Mouse (Mus musculus): ENCODE measurements around the gene Secisbp2. TPM values are rescaled to one million over a fixed set of nuclear protein-coding genes. Genes with fewer than 3 reads are reported as not detected.

The Secisbp2 gene
- polyA plus RNA-seq, 1 experiment from 2014 or later: 29.5 TPM

GRCm38 (mm10) chr13:51685290-51685966 lies 33.9 kb downstream of the Secisbp2 start:
- no peak overlapping the region for H3K4me3 ChIP-seq (ENCODE audit: low read depth, low read length)
- H3K27me3 ChIP-seq (replicated peaks; ENCODE audit: control insufficient read depth, insufficient read depth, low read length): no peaks in the 10 kb centered on the region
- no peaks in the 10 kb centered on the region for H3K4me1 ChIP-seq (ENCODE audit: control insufficient read depth, insufficient read depth, low read length)
- no peak for DNase-seq (ENCODE audit: low spot score)
- H3K9ac ChIP-seq (ENCODE audit: low read length): no peak overlapping the region
- no peak for ATAC-seq
- H3K4me2 ChIP-seq (ENCODE audit: low read length): no peak overlapping the region
- no peaks in the 10 kb centered on the region for H3K9me3 ChIP-seq (replicated peaks; ENCODE audit: control insufficient read depth, low read length)
- H3K27ac ChIP-seq (ENCODE audit: low read depth, low read length): no peak overlapping the region
- H3K36me3 ChIP-seq (ENCODE audit: control insufficient read depth, insufficient read depth, low read length): peaks cover 79% of the 10 kb centered on the region
- WGBS: 91% methylated on average over 7 of the region's 7 CpGs

GRCm38 (mm10) chr13:51686966-51687365 lies 35.5 kb downstream of the Secisbp2 start:
- Histone ChIP-seq H3K4me2 (ENCODE audit: low read length) (no peak overlapping the region), H3K27me3 (replicated peaks; ENCODE audit: control insufficient read depth, insufficient read depth, low read length) (no peaks in the 10 kb centered on the region), H3K9ac (ENCODE audit: low read length) (no peak overlapping the region), H3K27ac (ENCODE audit: low read depth, low read length) (no peak overlapping the region), H3K36me3 (ENCODE audit: control insufficient read depth, insufficient read depth, low read length) (peaks cover 66% of the 10 kb centered on the region), H3K4me1 (ENCODE audit: control insufficient read depth, insufficient read depth, low read length) (no peaks in the 10 kb centered on the region), H3K4me3 (ENCODE audit: low read depth, low read length) (no peak overlapping the region), H3K9me3 (replicated peaks; ENCODE audit: control insufficient read depth, low read length) (no peaks in the 10 kb centered on the region)
- DNase-seq (ENCODE audit: low spot score) (no peak), ATAC-seq (no peak)
- 94% methylated on average over 5 of the region's 5 CpGs for WGBS

DNA sequence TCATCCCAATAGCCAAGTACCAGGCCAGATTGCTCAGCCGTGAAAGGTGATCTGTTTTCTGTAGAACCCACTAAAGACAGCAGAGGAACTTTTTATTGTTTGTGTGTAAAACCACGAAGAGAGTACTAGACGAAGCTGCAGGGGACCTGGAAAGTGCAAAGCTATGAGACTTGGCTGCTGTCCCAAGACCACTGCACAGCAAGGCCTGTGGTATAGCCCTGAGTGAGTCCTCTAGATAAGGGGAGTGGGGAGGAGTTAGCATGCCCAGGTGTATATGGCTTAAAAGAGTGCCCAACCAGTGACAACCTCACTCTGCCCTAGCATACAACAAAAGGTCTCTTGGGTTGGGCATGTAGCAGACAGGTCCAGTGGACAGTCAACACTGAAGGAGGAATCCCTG lies 37.2 kb downstream of the Secisbp2 start:
- Histone ChIP-seq H3K36me3 (ENCODE audit: control insufficient read depth, insufficient read depth, low read length) (peaks cover 50% of the 10 kb centered on the region), H3K27ac (ENCODE audit: low read depth, low read length) (no peak overlapping the region), H3K9me3 (replicated peaks; ENCODE audit: control insufficient read depth, low read length) (no peaks in the 10 kb centered on the region), H3K4me2 (ENCODE audit: low read length) (no peak overlapping the region), H3K4me1 (ENCODE audit: control insufficient read depth, insufficient read depth, low read length) (no peaks in the 10 kb centered on the region), H3K4me3 (ENCODE audit: low read depth, low read length) (no peak overlapping the region), H3K27me3 (replicated peaks; ENCODE audit: control insufficient read depth, insufficient read depth, low read length) (no peaks in the 10 kb centered on the region), H3K9ac (ENCODE audit: low read length) (no peak overlapping the region)
- no peak for ATAC-seq
- 69% methylated on average over 3 of the region's 3 CpGs for WGBS
- DNase-seq (ENCODE audit: low spot score): no peak

DNA sequence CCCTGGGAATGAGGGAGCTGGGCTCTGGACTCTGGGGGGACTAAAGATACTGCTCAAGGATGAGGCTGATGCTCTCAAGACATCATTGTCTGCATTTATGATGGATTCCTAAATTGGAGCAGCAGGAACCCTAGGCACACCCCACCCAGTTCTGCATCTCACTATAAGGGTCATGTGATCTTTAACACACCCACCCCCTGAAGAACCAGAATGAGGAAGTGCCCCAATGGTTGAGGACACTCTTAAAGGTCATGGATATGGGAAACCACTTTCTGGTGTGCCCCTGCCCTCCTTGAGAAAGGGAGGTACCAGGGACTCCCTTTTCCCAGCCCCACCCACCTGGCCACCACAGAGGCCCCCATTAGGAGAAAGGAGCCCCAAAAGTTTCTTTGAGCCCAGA lies 45.0 kb downstream of the Secisbp2 start:
- Histone ChIP-seq H3K4me2 (ENCODE audit: low read length) (no peak overlapping the region), H3K27me3 (replicated peaks; ENCODE audit: control insufficient read depth, insufficient read depth, low read length) (no peaks in the 10 kb centered on the region), H3K9me3 (replicated peaks; ENCODE audit: control insufficient read depth, low read length) (no peaks in the 10 kb centered on the region), H3K4me1 (ENCODE audit: control insufficient read depth, insufficient read depth, low read length) (no peaks in the 10 kb centered on the region), H3K4me3 (ENCODE audit: low read depth, low read length) (no peak overlapping the region), H3K9ac (ENCODE audit: low read length) (no peak overlapping the region), H3K27ac (ENCODE audit: low read depth, low read length) (no peak overlapping the region), H3K36me3 (ENCODE audit: control insufficient read depth, insufficient read depth, low read length) (peaks cover 13% of the 10 kb centered on the region)
- no peak for DNase-seq (ENCODE audit: low spot score)
- ATAC-seq: no peak

DNA sequence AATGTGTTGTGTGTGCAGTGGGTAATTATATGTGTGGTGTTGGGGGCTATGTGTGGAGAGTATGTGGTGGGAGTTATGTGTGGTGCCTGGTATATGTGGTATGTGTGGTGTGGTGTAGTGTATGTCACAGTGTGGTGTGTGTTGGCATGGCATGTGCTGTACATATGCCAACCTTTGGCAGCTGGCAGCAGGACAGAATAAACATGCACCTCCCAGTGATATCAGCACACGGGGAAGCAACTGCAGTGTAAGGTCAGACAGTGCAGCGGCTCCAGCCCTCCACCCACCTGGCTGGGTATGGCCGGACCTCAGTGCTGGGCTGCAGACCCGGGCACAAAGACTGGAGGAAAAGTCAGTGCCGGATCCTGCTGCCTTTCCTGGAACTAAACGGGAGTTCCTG lies 46.0 kb downstream of the Secisbp2 start:
- Histone ChIP-seq H3K27me3 (replicated peaks; ENCODE audit: control insufficient read depth, insufficient read depth, low read length) (no peaks in the 10 kb centered on the region), H3K4me3 (ENCODE audit: low read depth, low read length) (no peak overlapping the region), H3K36me3 (ENCODE audit: control insufficient read depth, insufficient read depth, low read length) (peaks cover 17% of the 10 kb centered on the region), H3K27ac (ENCODE audit: low read depth, low read length) (no peak overlapping the region), H3K9me3 (replicated peaks; ENCODE audit: control insufficient read depth, low read length) (no peaks in the 10 kb centered on the region), H3K4me2 (ENCODE audit: low read length) (no peak overlapping the region), H3K9ac (ENCODE audit: low read length) (no peak overlapping the region), H3K4me1 (ENCODE audit: control insufficient read depth, insufficient read depth, low read length) (no peaks in the 10 kb centered on the region)
- ATAC-seq: no peak
- no peak for DNase-seq (ENCODE audit: low spot score)
- 81% methylated on average over 6 of the region's 6 CpGs for WGBS

- no peak overlapping the region for H3K4me2 ChIP-seq (ENCODE audit: low read length)
- no peaks in the 10 kb centered on the region for H3K27me3 ChIP-seq (replicated peaks; ENCODE audit: control insufficient read depth, insufficient read depth, low read length)
- H3K9ac ChIP-seq (ENCODE audit: low read length): no peak overlapping the region
- peaks cover 18% of the 10 kb centered on the region for H3K36me3 ChIP-seq (ENCODE audit: control insufficient read depth, insufficient read depth, low read length)
- H3K9me3 ChIP-seq (replicated peaks; ENCODE audit: control insufficient read depth, low read length): no peaks in the 10 kb centered on the region
- no peaks in the 10 kb centered on the region for H3K4me1 ChIP-seq (ENCODE audit: control insufficient read depth, insufficient read depth, low read length)
- no peak for ATAC-seq
- no peak for DNase-seq (ENCODE audit: low spot score)
- no peak overlapping the region for H3K4me3 ChIP-seq (ENCODE audit: low read depth, low read length)
- H3K27ac ChIP-seq (ENCODE audit: low read depth, low read length): no peak overlapping the region
- 72% methylated on average over 4 of the region's 4 CpGs for WGBS
Observed at GRCm38 (mm10) chr13:51697897-51698296, 46.4 kb downstream of the Secisbp2 start.

- Histone ChIP-seq H3K4me2 (ENCODE audit: low read length) (no peak overlapping the region), H3K27me3 (replicated peaks; ENCODE audit: control insufficient read depth, insufficient read depth, low read length) (no peaks in the 10 kb centered on the region), H3K4me3 (ENCODE audit: low read depth, low read length) (no peak overlapping the region), H3K4me1 (ENCODE audit: control insufficient read depth, insufficient read depth, low read length) (no peaks in the 10 kb centered on the region), H3K36me3 (ENCODE audit: control insufficient read depth, insufficient read depth, low read length) (peaks cover 22% of the 10 kb centered on the region), H3K9ac (ENCODE audit: low read length) (no peak overlapping the region), H3K27ac (ENCODE audit: low read depth, low read length) (no peak overlapping the region), H3K9me3 (replicated peaks; ENCODE audit: control insufficient read depth, low read length) (no peaks in the 10 kb centered on the region)
- DNase-seq (ENCODE audit: low spot score) (no peak), ATAC-seq (no peak)
- 92% methylated on average over 3 of the region's 3 CpGs for WGBS
Observed at GRCm38 (mm10) chr13:51698318-51698717, 46.8 kb downstream of the Secisbp2 start.

GRCm38 (mm10) chr13:51703893-51704292 lies 52.4 kb downstream of the Secisbp2 start:
- no peaks in the 10 kb centered on the region for H3K9me3 ChIP-seq (replicated peaks; ENCODE audit: control insufficient read depth, low read length)
- no peaks in the 10 kb centered on the region for H3K4me1 ChIP-seq (ENCODE audit: control insufficient read depth, insufficient read depth, low read length)
- DNase-seq (ENCODE audit: low spot score) (no peak), ATAC-seq (no peak)
- no peaks in the 10 kb centered on the region for H3K27me3 ChIP-seq (replicated peaks; ENCODE audit: control insufficient read depth, insufficient read depth, low read length)
- H3K27ac ChIP-seq (ENCODE audit: low read depth, low read length): no peak overlapping the region
- H3K36me3 ChIP-seq (ENCODE audit: control insufficient read depth, insufficient read depth, low read length): peaks cover 32% of the 10 kb centered on the region
- H3K4me3 ChIP-seq (ENCODE audit: low read depth, low read length): no peak overlapping the region
- WGBS: 92% methylated on average over 5 of the region's 5 CpGs
- H3K9ac ChIP-seq (ENCODE audit: low read length): no peak overlapping the region
- H3K4me2 ChIP-seq (ENCODE audit: low read length): no peak overlapping the region

- H3K9ac ChIP-seq (ENCODE audit: low read length): no peak overlapping the region
- H3K27me3 ChIP-seq (replicated peaks; ENCODE audit: control insufficient read depth, insufficient read depth, low read length): no peaks in the 10 kb centered on the region
- ATAC-seq: no peak
- no peak overlapping the region for H3K4me2 ChIP-seq (ENCODE audit: low read length)
- no peaks in the 10 kb centered on the region for H3K9me3 ChIP-seq (replicated peaks; ENCODE audit: control insufficient read depth, low read length)
- H3K4me1 ChIP-seq (ENCODE audit: control insufficient read depth, insufficient read depth, low read length): no peaks in the 10 kb centered on the region
- no peak overlapping the region for H3K4me3 ChIP-seq (ENCODE audit: low read depth, low read length)
- DNase-seq (ENCODE audit: low spot score): no peak
- WGBS: 81% methylated on average over 22 of the region's 22 CpGs
- H3K27ac ChIP-seq (ENCODE audit: low read depth, low read length): no peak overlapping the region
- H3K36me3 ChIP-seq (ENCODE audit: control insufficient read depth, insufficient read depth, low read length): peaks cover 31% of the 10 kb centered on the region
Observed at GRCm38 (mm10) chr13:51705882-51706854, 54.7 kb downstream of the Secisbp2 start.
